Mouse (Mus musculus) cortical plate, adult 2 months (tissue): ENCODE measurements around the gene Spi1.

Experiments used
- CTCF ChIP-seq: fragments of 200-500 bp; IDR thresholded peaks from 2 replicates; pipeline ENCODE4 v1.5.1; 2011; ENCODE audit warnings: mild to moderate bottlenecking, control low read depth, low read length; ENCODE audit not compliant: insufficient read depth; ENCODE audit errors: extremely low read depth
- POLR2A ChIP-seq: fragments of 200-500 bp; IDR thresholded peaks from 2 replicates; pipeline ENCODE4 v1.6.1; 2011; ENCODE audit warnings: mild to moderate bottlenecking, low read length, control low read depth; ENCODE audit not compliant: insufficient read depth; ENCODE audit errors: extremely low read depth

- no peak for TF ChIP-seq CTCF
- TF ChIP-seq POLR2A, result no peak
Observed at GRCm38 (mm10) chr2:91143401-91143800, 61.2 kb downstream of the Spi1 start.
